Mouse (Mus musculus): ENCODE data around the gene Inf2. TPM values are rescaled to one million over a fixed set of nuclear protein-coding genes. Genes with fewer than 3 reads are reported as not detected.

Inf2 gene
- polyA plus RNA-seq, 1 experiment from 2014 or later = 2.6 TPM

DNA sequence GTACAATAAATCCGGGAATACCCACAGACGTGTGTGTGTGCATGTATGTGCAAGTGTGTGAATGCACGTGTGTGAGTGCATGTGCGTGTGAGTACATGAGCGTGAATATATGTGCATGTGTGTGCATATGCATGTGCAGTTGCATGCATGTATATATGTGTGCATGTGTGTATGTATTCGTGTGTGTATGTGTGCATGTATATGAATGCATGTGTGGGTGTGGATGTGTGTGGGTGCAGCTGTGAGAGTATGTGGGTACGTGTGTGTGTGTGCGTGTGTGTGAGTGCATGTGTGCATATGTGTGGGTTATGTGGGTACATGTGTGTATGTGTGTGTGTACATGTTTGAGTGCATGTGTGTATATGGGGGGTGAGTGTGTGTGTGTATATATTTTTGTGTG is 42.5 kb upstream of the Inf2 start:
- H3K36me3 ChIP-seq (ENCODE audit: control insufficient read depth, insufficient read depth, low read length) = no peaks in the 10 kb centered on the region
- ATAC-seq = no peak
- H3K9me3 ChIP-seq (ENCODE audit: control insufficient read depth, low read length) = no peaks in the 10 kb centered on the region
- H3K27me3 ChIP-seq (replicated peaks; ENCODE audit: control insufficient read depth, insufficient read depth, low read length) = no peaks in the 10 kb centered on the region
- no peak overlapping the region for H3K27ac ChIP-seq (ENCODE audit: low read length)
- 91% methylated on average over 8 of the region's 8 CpGs for WGBS
- H3K4me2 ChIP-seq (ENCODE audit: low read depth, low read length) = no peak overlapping the region
- H3K9ac ChIP-seq (ENCODE audit: low read depth, low read length) = no peak overlapping the region
- no peak overlapping the region for H3K4me3 ChIP-seq (ENCODE audit: low read length)
- no peaks in the 10 kb centered on the region; the same call in 1 of the 2 replicates for H3K4me1 ChIP-seq (ENCODE audit: control insufficient read depth, insufficient read depth, low read length)

DNA sequence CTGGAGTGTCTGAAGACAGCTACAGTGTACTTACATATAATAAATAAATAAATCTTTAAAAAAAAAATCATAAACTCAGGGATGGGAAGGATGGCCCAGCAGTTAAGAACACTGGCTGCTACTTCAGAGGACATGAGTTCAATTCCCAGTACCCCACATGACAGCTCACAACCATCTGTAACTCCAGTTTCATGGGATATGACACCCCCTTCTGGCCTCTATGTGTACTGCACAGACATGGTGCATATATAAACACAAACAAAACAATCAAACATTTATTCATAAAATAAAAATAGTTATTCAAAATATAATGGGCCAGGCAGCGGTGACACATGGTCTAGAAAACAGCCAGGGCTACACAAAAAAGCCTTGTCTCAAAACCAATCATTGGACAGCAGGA is 39.3 kb upstream of the Inf2 start:
- no peaks in the 10 kb centered on the region for H3K9me3 ChIP-seq (ENCODE audit: control insufficient read depth, low read length)
- H3K27ac ChIP-seq (ENCODE audit: low read length) = no peak overlapping the region
- H3K9ac ChIP-seq (ENCODE audit: low read depth, low read length) = no peak overlapping the region
- no peak overlapping the region for H3K4me3 ChIP-seq (ENCODE audit: low read length)
- no peaks in the 10 kb centered on the region for H3K36me3 ChIP-seq (ENCODE audit: control insufficient read depth, insufficient read depth, low read length)
- WGBS = 93% methylated on average over 1 of the region's 1 CpGs
- ATAC-seq = no peak
- H3K4me1 ChIP-seq (ENCODE audit: control insufficient read depth, insufficient read depth, low read length) = peaks cover 5% of the 10 kb centered on the region; the same call in 1 of the 2 replicates
- H3K4me2 ChIP-seq (ENCODE audit: low read depth, low read length) = no peak overlapping the region
- no peaks in the 10 kb centered on the region for H3K27me3 ChIP-seq (replicated peaks; ENCODE audit: control insufficient read depth, insufficient read depth, low read length)

DNA sequence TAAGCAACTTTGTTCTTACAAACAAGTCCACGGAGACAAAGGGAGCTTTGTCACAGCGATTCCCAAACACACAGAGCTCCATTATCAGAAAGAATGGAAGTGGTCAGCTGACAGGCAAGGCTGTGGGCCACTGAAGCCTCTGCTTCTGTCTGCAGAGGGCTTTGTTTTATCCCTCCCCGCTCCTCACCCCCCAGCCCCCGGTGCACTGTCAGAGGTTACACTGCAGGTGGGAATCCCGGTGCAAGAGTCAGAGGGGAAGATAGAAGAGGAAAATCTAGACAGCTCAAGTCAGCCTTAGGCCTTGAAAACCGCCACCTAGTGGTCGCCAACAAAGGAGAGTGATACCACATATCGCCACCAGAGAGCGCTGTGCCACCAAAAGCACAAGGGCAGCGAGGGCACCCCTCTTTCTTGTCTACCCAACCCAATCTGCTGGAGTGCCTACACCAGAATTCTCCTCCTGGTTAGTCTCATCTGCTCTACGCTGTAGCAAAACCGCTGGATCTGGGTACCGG is 36.7 kb upstream of the Inf2 start:
- H3K4me2 ChIP-seq (ENCODE audit: low read depth, low read length) = no peak overlapping the region
- no peak overlapping the region for H3K9ac ChIP-seq (ENCODE audit: low read depth, low read length)
- peak; percentile 54 for ATAC-seq
- no peaks in the 10 kb centered on the region for H3K27me3 ChIP-seq (replicated peaks; ENCODE audit: control insufficient read depth, insufficient read depth, low read length)
- WGBS = 11% methylated on average over 13 of the region's 13 CpGs
- H3K4me1 ChIP-seq (ENCODE audit: control insufficient read depth, insufficient read depth, low read length) = peaks cover 5% of the 10 kb centered on the region; the same call in 1 of the 2 replicates
- no peak overlapping the region for H3K27ac ChIP-seq (ENCODE audit: low read length)
- H3K4me3 ChIP-seq (ENCODE audit: low read length) = no peak overlapping the region
- H3K9me3 ChIP-seq (ENCODE audit: control insufficient read depth, low read length) = no peaks in the 10 kb centered on the region
- H3K36me3 ChIP-seq (ENCODE audit: control insufficient read depth, insufficient read depth, low read length) = no peaks in the 10 kb centered on the region

DNA sequence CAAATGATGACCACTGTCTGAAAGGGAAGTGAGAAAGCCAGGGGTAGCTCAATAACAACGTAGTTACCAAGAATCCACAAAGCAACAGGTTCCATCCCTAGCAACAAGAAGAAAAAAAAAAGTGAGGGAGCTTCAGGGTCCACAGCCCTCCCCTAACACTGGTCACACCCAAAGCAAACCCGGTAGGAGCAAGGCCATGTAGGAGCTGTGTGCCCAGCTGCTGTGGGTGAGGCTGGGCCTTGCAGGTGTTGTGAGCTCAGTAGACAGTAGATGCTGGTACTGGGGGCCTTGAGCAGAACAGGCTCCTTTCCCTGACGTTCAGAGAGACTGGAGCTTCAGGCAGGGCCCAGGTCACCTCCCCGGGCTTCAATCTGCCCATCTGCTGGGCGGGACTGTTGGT is 36.1 kb upstream of the Inf2 start:
- H3K27ac ChIP-seq (ENCODE audit: low read length) = no peak overlapping the region
- H3K4me1 ChIP-seq (ENCODE audit: control insufficient read depth, insufficient read depth, low read length) = peaks cover 5% of the 10 kb centered on the region; the same call in 1 of the 2 replicates
- H3K4me3 ChIP-seq (ENCODE audit: low read length) = no peak overlapping the region
- no peaks in the 10 kb centered on the region for H3K27me3 ChIP-seq (replicated peaks; ENCODE audit: control insufficient read depth, insufficient read depth, low read length)
- 47% methylated on average over 5 of the region's 5 CpGs for WGBS
- no peaks in the 10 kb centered on the region for H3K9me3 ChIP-seq (ENCODE audit: control insufficient read depth, low read length)
- no peaks in the 10 kb centered on the region for H3K36me3 ChIP-seq (ENCODE audit: control insufficient read depth, insufficient read depth, low read length)
- H3K9ac ChIP-seq (ENCODE audit: low read depth, low read length) = no peak overlapping the region
- no peak overlapping the region for H3K4me2 ChIP-seq (ENCODE audit: low read depth, low read length)
- no peak for ATAC-seq

DNA sequence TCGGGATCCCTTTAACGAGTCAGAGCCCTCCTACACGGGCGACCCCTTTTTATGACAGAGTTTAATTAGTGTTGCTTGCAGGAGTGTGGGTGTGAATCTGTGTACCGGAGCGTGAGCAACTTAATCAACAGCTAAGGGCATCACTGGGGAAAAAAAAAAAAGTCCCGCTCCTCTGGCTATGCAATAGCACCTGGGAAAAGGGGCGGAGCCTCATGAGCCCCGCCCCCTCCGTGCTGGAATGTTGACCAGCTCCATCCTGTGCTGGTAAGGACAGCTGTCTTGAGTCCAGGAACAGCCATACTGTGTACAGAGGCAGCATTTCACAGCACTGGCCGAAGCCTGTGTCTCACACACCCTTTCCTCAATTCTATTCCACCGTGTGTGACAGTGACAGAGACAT is 33.7 kb upstream of the Inf2 start:
- ATAC-seq = peak; percentile 32
- H3K4me3 ChIP-seq (ENCODE audit: low read length) = no peak overlapping the region
- H3K27ac ChIP-seq (ENCODE audit: low read length) = no peak overlapping the region
- H3K4me2 ChIP-seq (ENCODE audit: low read depth, low read length) = no peak overlapping the region
- no peaks in the 10 kb centered on the region for H3K27me3 ChIP-seq (replicated peaks; ENCODE audit: control insufficient read depth, insufficient read depth, low read length)
- peaks cover 12% of the 10 kb centered on the region for H3K4me1 ChIP-seq (ENCODE audit: control insufficient read depth, insufficient read depth, low read length)
- H3K9me3 ChIP-seq (ENCODE audit: control insufficient read depth, low read length) = no peaks in the 10 kb centered on the region
- WGBS = 29% methylated on average over 12 of the region's 12 CpGs
- H3K9ac ChIP-seq (ENCODE audit: low read depth, low read length) = no peak overlapping the region
- H3K36me3 ChIP-seq (ENCODE audit: control insufficient read depth, insufficient read depth, low read length) = no peaks in the 10 kb centered on the region

DNA sequence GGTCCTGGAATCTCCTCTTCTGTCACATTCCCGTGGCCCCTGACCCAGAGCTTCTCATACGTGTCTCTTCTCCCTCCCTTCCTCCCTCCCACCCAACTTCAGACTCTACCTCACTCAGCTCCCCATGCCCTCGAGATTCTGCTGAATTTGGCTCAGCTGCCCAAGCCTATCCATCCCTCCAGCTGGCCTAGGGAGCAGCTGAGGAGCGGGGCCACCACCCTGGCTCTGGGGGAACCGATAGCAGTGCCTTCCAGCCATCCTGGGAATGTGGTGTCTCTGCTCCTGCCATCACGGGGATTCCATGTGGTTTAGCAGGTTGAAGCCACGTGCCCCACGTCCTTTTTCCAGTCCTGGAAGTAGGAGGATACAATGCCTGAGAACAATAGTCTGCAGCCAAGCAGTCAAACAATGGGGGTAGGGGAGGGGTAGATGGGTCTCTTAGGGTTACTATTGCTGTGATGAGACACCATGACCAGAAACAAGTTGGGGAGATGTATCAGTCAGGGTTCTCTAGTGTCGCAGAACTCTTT is 32.0 kb upstream of the Inf2 start:
- Histone ChIP-seq H3K27ac (ENCODE audit: low read length) (no peak overlapping the region), H3K27me3 (replicated peaks; ENCODE audit: control insufficient read depth, insufficient read depth, low read length) (no peaks in the 10 kb centered on the region), H3K9ac (ENCODE audit: low read depth, low read length) (no peak overlapping the region; the same call in 1 of the 2 replicates), H3K4me2 (ENCODE audit: low read depth, low read length) (no peak overlapping the region), H3K9me3 (ENCODE audit: control insufficient read depth, low read length) (no peaks in the 10 kb centered on the region), H3K4me1 (ENCODE audit: control insufficient read depth, insufficient read depth, low read length) (peaks cover 14% of the 10 kb centered on the region), H3K36me3 (ENCODE audit: control insufficient read depth, insufficient read depth, low read length) (no peaks in the 10 kb centered on the region), H3K4me3 (ENCODE audit: low read length) (no peak overlapping the region)
- no peak for ATAC-seq
- 73% methylated on average over 9 of the region's 9 CpGs for WGBS

DNA sequence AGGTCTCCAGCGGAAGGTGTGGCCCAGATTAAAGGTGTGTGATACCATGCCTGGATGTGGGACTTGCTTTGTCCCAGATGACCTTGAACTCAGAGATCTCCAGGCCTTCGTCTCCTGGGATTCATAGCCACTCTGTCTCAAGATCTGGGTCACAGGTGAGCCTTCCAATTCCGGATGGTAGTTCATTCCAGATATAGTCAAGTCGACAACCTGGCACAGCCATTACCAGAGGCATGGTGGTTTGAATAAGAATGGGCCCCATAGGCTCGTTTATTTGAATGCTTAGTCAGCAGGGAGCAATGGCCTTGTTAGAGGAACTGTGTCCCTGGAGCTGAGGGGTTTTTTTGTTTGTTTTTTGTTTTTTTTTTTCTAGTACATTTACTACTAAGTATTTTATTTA is 31.4 kb upstream of the Inf2 start:
- H3K9ac ChIP-seq (ENCODE audit: low read depth, low read length) = no peak overlapping the region
- no peaks in the 10 kb centered on the region for H3K27me3 ChIP-seq (replicated peaks; ENCODE audit: control insufficient read depth, insufficient read depth, low read length)
- H3K36me3 ChIP-seq (ENCODE audit: control insufficient read depth, insufficient read depth, low read length) = no peaks in the 10 kb centered on the region
- peaks cover 13% of the 10 kb centered on the region for H3K4me1 ChIP-seq (ENCODE audit: control insufficient read depth, insufficient read depth, low read length)
- H3K27ac ChIP-seq (ENCODE audit: low read length) = no peak overlapping the region
- no peaks in the 10 kb centered on the region for H3K9me3 ChIP-seq (ENCODE audit: control insufficient read depth, low read length)
- ATAC-seq = no peak
- 87% methylated on average over 5 of the region's 5 CpGs for WGBS
- H3K4me2 ChIP-seq (ENCODE audit: low read depth, low read length) = no peak overlapping the region
- no peak overlapping the region for H3K4me3 ChIP-seq (ENCODE audit: low read length)

DNA sequence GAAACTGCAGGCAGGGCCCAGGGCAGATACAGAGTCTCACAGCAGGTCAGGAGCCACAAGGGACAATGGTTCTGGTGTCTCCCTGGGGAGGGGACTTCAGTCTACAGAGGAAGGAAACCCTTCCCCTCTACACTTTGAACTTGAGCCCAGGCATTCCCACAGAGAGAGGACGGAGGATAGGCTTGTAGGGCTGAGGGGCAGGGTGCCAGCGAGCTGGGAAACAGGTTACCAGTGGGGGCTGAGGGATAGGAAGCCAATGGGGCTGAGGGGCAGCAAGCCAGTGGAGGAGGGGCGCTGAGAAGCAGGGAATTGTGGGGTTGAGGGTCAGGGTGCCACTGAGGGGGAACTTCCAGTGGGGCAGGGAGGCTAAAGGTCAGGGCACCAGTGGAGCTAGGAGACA is 29.4 kb upstream of the Inf2 start:
- H3K27me3 ChIP-seq (replicated peaks; ENCODE audit: control insufficient read depth, insufficient read depth, low read length) = no peaks in the 10 kb centered on the region
- H3K4me3 ChIP-seq (ENCODE audit: low read length) = no peak overlapping the region
- peak overlapping the region; percentile 27; the same call in 1 of the 2 replicates for H3K9ac ChIP-seq (ENCODE audit: low read depth, low read length)
- no peaks in the 10 kb centered on the region for H3K9me3 ChIP-seq (ENCODE audit: control insufficient read depth, low read length)
- ATAC-seq = 0 out of 2 replicates have a peak, but pooled peaks have one; percentile 9
- H3K27ac ChIP-seq (ENCODE audit: low read length) = no peak overlapping the region
- peaks cover 9% of the 10 kb centered on the region for H3K4me1 ChIP-seq (ENCODE audit: control insufficient read depth, insufficient read depth, low read length)
- WGBS = 42% methylated on average over 3 of the region's 3 CpGs
- no peak overlapping the region for H3K4me2 ChIP-seq (ENCODE audit: low read depth, low read length)
- H3K36me3 ChIP-seq (ENCODE audit: control insufficient read depth, insufficient read depth, low read length) = no peaks in the 10 kb centered on the region

DNA sequence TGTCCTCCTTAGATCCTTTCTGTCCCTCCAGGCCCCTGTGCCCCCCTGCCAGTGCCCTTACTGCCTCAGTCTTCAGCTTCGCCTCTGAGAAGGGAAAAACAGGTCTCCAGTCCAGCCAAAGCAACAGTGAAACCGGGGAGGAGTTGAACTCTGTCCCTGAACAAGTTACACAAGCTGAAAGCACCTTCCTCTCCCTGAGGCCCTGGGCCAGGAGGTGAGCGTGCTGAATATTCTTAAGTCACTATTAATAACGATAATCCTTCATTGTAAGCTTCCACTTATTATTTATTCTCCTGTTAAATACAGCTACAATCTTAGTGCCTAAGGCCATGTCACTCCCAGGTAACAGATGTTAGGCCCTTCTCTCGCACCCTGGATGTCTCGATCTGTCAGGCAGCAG is 28.9 kb upstream of the Inf2 start:
- no peaks in the 10 kb centered on the region for H3K27me3 ChIP-seq (replicated peaks; ENCODE audit: control insufficient read depth, insufficient read depth, low read length)
- H3K9ac ChIP-seq (ENCODE audit: low read depth, low read length) = peak overlapping the region; percentile 27; the same call in 1 of the 2 replicates
- H3K36me3 ChIP-seq (ENCODE audit: control insufficient read depth, insufficient read depth, low read length) = no peaks in the 10 kb centered on the region
- ATAC-seq = 0 out of 2 replicates have a peak, but pooled peaks have one; percentile 54
- H3K9me3 ChIP-seq (ENCODE audit: control insufficient read depth, low read length) = no peaks in the 10 kb centered on the region
- WGBS = 66% methylated on average over 6 of the region's 6 CpGs
- H3K4me3 ChIP-seq (ENCODE audit: low read length) = no peak overlapping the region
- peaks cover 9% of the 10 kb centered on the region for H3K4me1 ChIP-seq (ENCODE audit: control insufficient read depth, insufficient read depth, low read length)
- H3K4me2 ChIP-seq (ENCODE audit: low read depth, low read length) = no peak overlapping the region
- H3K27ac ChIP-seq (ENCODE audit: low read length) = no peak overlapping the region
